Mouse (Mus musculus) MEL (cell line): ENCODE measurements around the gene Fgfr2. TPM values are rescaled to one million over a fixed set of nuclear protein-coding genes. Genes with fewer than 3 reads are reported as not detected.

Experiments used
- DNase-seq: peaks from one replicate; pipeline ENCODE4 v3.0.0; 2011; ENCODE audit warnings: low read depth, low spot score
- H3K27ac ChIP-seq: 2 replicates; pipeline ENCODE4 v1.5.1; 2012; ENCODE audit warnings: low read depth, mild to moderate bottlenecking, control low read depth, low read length, moderate library complexity; ENCODE audit not compliant: control insufficient read depth
- H3K27me3 ChIP-seq, 2 experiments: fragments of 150-350 bp in 1 of 2; sonication (generic) in 1 of 2; 2 replicates each; pipeline ENCODE4 v1.6.1; 2012; ENCODE audit warnings: low read length in 2 of 2, mild to moderate bottlenecking in 2 of 2, improper control_type of control experiment in 1 of 2, moderate library complexity in 1 of 2; ENCODE audit not compliant: insufficient read depth in 2 of 2, control insufficient read depth in 1 of 2
- H3K36me3 ChIP-seq, 2 experiments: 2 replicates each; pipeline ENCODE4 v1.6.1; 2012 to 2014; ENCODE audit warnings: low read length in 2 of 2, improper control_type of control experiment in 1 of 2, inconsistent platforms in 1 of 2, mild to moderate bottlenecking in 1 of 2; ENCODE audit not compliant: insufficient read depth in 2 of 2, control insufficient read depth in 1 of 2
- H3K4me1 ChIP-seq, 2 experiments: fragments of 150-350 bp in 1 of 2; sonication (generic) in 1 of 2; 2 replicates each; pipeline ENCODE4 v1.6.1; 2012; ENCODE audit warnings: low read length in 2 of 2, improper control_type of control experiment in 1 of 2, mild to moderate bottlenecking in 1 of 2; ENCODE audit not compliant: insufficient read depth in 2 of 2, control insufficient read depth in 1 of 2
- H3K4me3 ChIP-seq, 2 experiments: fragments of 150-350 bp in 1 of 2; sonication (generic) in 1 of 2; 2 replicates each; pipeline ENCODE4 v1.5.1; 2012; ENCODE audit warnings: low read depth in 2 of 2, low read length in 2 of 2, mild to moderate bottlenecking in 2 of 2, moderate library complexity in 2 of 2, control low read depth in 1 of 2, improper control_type of control experiment in 1 of 2; ENCODE audit not compliant: control insufficient read depth in 1 of 2, insufficient read depth in 1 of 2
- H3K79me2 ChIP-seq: 2 replicates; pipeline ENCODE4 v1.6.1; 2012; ENCODE audit warnings: mild to moderate bottlenecking, low read length, moderate library complexity; ENCODE audit not compliant: control insufficient read depth, poor library complexity, insufficient read depth
- H3K9ac ChIP-seq: 2 replicates; pipeline ENCODE4 v1.6.1; 2012; ENCODE audit warnings: low read depth, mild to moderate bottlenecking, control low read depth, low read length, moderate library complexity; ENCODE audit not compliant: control insufficient read depth, poor library complexity, severe bottlenecking
- H3K9me3 ChIP-seq: fragments of 150-350 bp; sonication (generic); replicated peaks from 2 replicates; pipeline ENCODE4 v1.6.1; 2012; ENCODE audit warnings: mild to moderate bottlenecking, low read length, improper control_type of control experiment, moderate library complexity; ENCODE audit not compliant: insufficient read depth
- CHD1 ChIP-seq: IDR thresholded peaks from 2 replicates; pipeline ENCODE4 v1.6.1; 2012; ENCODE audit warnings: low read depth, mild to moderate bottlenecking, inconsistent platforms, low read length, improper control_type of control experiment
- CTCF ChIP-seq, 3 experiments: IDR thresholded peaks in 2 of 3; conservative IDR thresholded peaks in 1 of 3; 2 replicates each; pipeline ENCODE4 v1.5.1; 2011 to 2012; ENCODE audit warnings: low read length in 3 of 3, low read depth in 2 of 3, mild to moderate bottlenecking in 2 of 3, improper control_type of control experiment in 1 of 3, inconsistent platforms in 1 of 3, mixed read lengths in 1 of 3, moderate library complexity in 1 of 3; ENCODE audit not compliant: control insufficient read depth in 1 of 3, insufficient read depth in 1 of 3, poor library complexity in 1 of 3, severe bottlenecking in 1 of 3
- E2F4 ChIP-seq: IDR thresholded peaks from 2 replicates; pipeline ENCODE4 v1.6.1; 2011; ENCODE audit warnings: low read depth, low read length, improper control_type of control experiment, borderline replicate concordance
- ELF1 ChIP-seq: IDR thresholded peaks from 2 replicates; pipeline ENCODE4 v1.6.1; 2014; ENCODE audit warnings: low read depth, mild to moderate bottlenecking, inconsistent platforms, low read length, improper control_type of control experiment, moderate library complexity
- EP300 ChIP-seq, 2 experiments: IDR thresholded peaks; 2 replicates each; pipeline ENCODE4 v1.6.1; 2011; ENCODE audit warnings: improper control_type of control experiment in 2 of 2, low read length in 2 of 2, low read depth in 1 of 2, mild to moderate bottlenecking in 1 of 2
- ETS1 ChIP-seq: IDR thresholded peaks from 2 replicates; pipeline ENCODE4 v1.6.1; 2012; ENCODE audit warnings: low read depth, mild to moderate bottlenecking, inconsistent platforms, low read length, improper control_type of control experiment, moderate library complexity
- HCFC1 ChIP-seq: IDR thresholded peaks from 2 replicates; pipeline ENCODE4 v1.6.1; 2012; ENCODE audit warnings: low read depth, mild to moderate bottlenecking, inconsistent platforms, low read length, improper control_type of control experiment, moderate library complexity
- MAFK ChIP-seq: IDR thresholded peaks from 2 replicates; pipeline ENCODE4 v1.6.1; 2011; ENCODE audit warnings: low read depth, mild to moderate bottlenecking, low read length, improper control_type of control experiment, borderline replicate concordance
- MAX ChIP-seq: IDR thresholded peaks from 2 replicates; pipeline ENCODE4 v1.6.1; 2011; ENCODE audit warnings: low read length, improper control_type of control experiment
- MAZ ChIP-seq: IDR thresholded peaks from 2 replicates; pipeline ENCODE4 v1.6.1; 2012; ENCODE audit warnings: low read depth, mild to moderate bottlenecking, inconsistent platforms, low read length, improper control_type of control experiment
- MEF2A ChIP-seq: IDR thresholded peaks from 2 replicates; pipeline ENCODE4 v1.6.1; 2014; ENCODE audit warnings: low read depth, mild to moderate bottlenecking, inconsistent platforms, low read length, improper control_type of control experiment; ENCODE audit not compliant: poor library complexity, insufficient replicate concordance, severe bottlenecking; ENCODE audit errors: extremely low read depth
- MYB ChIP-seq: IDR thresholded peaks from 2 replicates; pipeline ENCODE4 v1.6.1; 2011; ENCODE audit warnings: mild to moderate bottlenecking, low read depth, low read length, improper control_type of control experiment
- POLR2A ChIP-seq, 2 experiments: IDR thresholded peaks; 2 replicates each; pipeline ENCODE4 v1.6.1; 2011 to 2012; ENCODE audit warnings: low read length in 2 of 2, mild to moderate bottlenecking in 2 of 2, control low read depth in 1 of 2, improper control_type of control experiment in 1 of 2, low read depth in 1 of 2, moderate library complexity in 1 of 2; ENCODE audit not compliant: control insufficient read depth in 1 of 2, insufficient read depth in 1 of 2, poor library complexity in 1 of 2
- POLR2AphosphoS2 ChIP-seq: IDR thresholded peaks from 2 replicates; pipeline ENCODE4 v1.6.1; 2011; ENCODE audit warnings: low read length, improper control_type of control experiment
- POLR2AphosphoS5 ChIP-seq: IDR thresholded peaks from 2 replicates; pipeline ENCODE4 v1.6.1; 2012; ENCODE audit warnings: low read depth, borderline replicate concordance, mild to moderate bottlenecking, inconsistent platforms, low read length, moderate library complexity, mixed read lengths
- SIN3A ChIP-seq: IDR thresholded peaks from 2 replicates; pipeline ENCODE4 v1.6.1; 2012; ENCODE audit warnings: low read length, improper control_type of control experiment, inconsistent platforms
- TBP ChIP-seq: IDR thresholded peaks from 2 replicates; pipeline ENCODE4 v1.8.0; 2011; ENCODE audit warnings: low read depth, low read length, improper control_type of control experiment
- TCF12 ChIP-seq: IDR thresholded peaks from 2 replicates; pipeline ENCODE4 v1.6.1; 2014; ENCODE audit warnings: low read depth, mild to moderate bottlenecking, inconsistent platforms, low read length, improper control_type of control experiment, moderate library complexity
- UBTF ChIP-seq: IDR thresholded peaks from 2 replicates; pipeline ENCODE4 v1.6.1; 2012; ENCODE audit warnings: low read depth, mild to moderate bottlenecking, inconsistent platforms, low read length, improper control_type of control experiment, moderate library complexity, borderline replicate concordance; ENCODE audit not compliant: insufficient read depth
- USF1 ChIP-seq: IDR thresholded peaks from 2 replicates; pipeline ENCODE4 v1.6.1; 2014; ENCODE audit warnings: low read depth, mild to moderate bottlenecking, inconsistent platforms, low read length, improper control_type of control experiment, moderate library complexity
- USF2 ChIP-seq, 2 experiments: IDR thresholded peaks; 2 replicates each; pipeline ENCODE4 v1.6.1; 2011 to 2012; ENCODE audit warnings: improper control_type of control experiment in 2 of 2, low read length in 2 of 2, borderline replicate concordance in 1 of 2, inconsistent platforms in 1 of 2, low read depth in 1 of 2, mild to moderate bottlenecking in 1 of 2; ENCODE audit not compliant: insufficient read depth in 1 of 2
- ZC3H11A ChIP-seq: IDR thresholded peaks from 2 replicates; pipeline ENCODE4 v1.6.1; 2012; ENCODE audit warnings: low read depth, mild to moderate bottlenecking, inconsistent platforms, low read length, improper control_type of control experiment
- ZKSCAN1 ChIP-seq: IDR thresholded peaks from 2 replicates; pipeline ENCODE4 v1.6.1; 2012; ENCODE audit warnings: low read depth, mild to moderate bottlenecking, inconsistent platforms, low read length, improper control_type of control experiment, moderate library complexity
- ZMIZ1 ChIP-seq: IDR thresholded peaks from 2 replicates; pipeline ENCODE4 v1.6.1; 2012; ENCODE audit warnings: low read depth, mild to moderate bottlenecking, inconsistent platforms, low read length, improper control_type of control experiment, moderate library complexity
- ZNF384 ChIP-seq: IDR thresholded peaks from 2 replicates; pipeline ENCODE4 v1.6.1; 2012; ENCODE audit warnings: low read depth, mild to moderate bottlenecking, inconsistent platforms, low read length, improper control_type of control experiment
- polyA plus RNA-seq, 2 experiments: library from polyadenylated mRNA; stranded (reverse) in 1 of 2; unstranded in 1 of 2; fragments of >175 nt in 1 of 2; fragments of >200 nt in 1 of 2; gene quantifications; 2 replicates each; pipeline versions ENCODE4 v1.2.1 to v1.2.4; 2012; ENCODE audit warnings: low replicate concordance in 2 of 2, low read depth in 1 of 2; ENCODE audit not compliant: insufficient read length in 2 of 2, insufficient read depth in 1 of 2, missing spikeins in 1 of 2
- total RNA-seq: library from RNA; depleted of rRNA; stranded (reverse); fragments of 300-350 nt; gene quantifications from 2 replicates; pipeline ENCODE4 v1.2.3, GENCODE M21; 2012

The Fgfr2 gene
- total and polyA plus RNA-seq, 3 experiments: not detected

- no peaks in the 10 kb centered on the region for H3K9me3 ChIP-seq
- no peaks in the 10 kb centered on the region for H3K4me1 ChIP-seq
- no peaks in the 10 kb centered on the region for H3K27me3 ChIP-seq
- peaks cover 0 to 2% of the 10 kb centered on the region in 2 experiments; a peak in 3 of 4 replicates for H3K36me3 ChIP-seq
- H3K4me3 ChIP-seq: no peak overlapping the region
- H3K27ac ChIP-seq: no peak overlapping the region
- no peak for DNase-seq
- no peaks in the 10 kb centered on the region for H3K79me2 ChIP-seq
- no peak overlapping the region for H3K9ac ChIP-seq
- no peak for TF ChIP-seq ZKSCAN1
- TF ChIP-seq POLR2AphosphoS2: no peak
- no peak for TF ChIP-seq ZC3H11A
- no peak for TF ChIP-seq MAZ
- no peak for TF ChIP-seq TCF12
- TF ChIP-seq USF2 (IDR thresholded peaks at IDR 0.05; ENCODE audit: borderline replicate concordance in 1 of 2, insufficient read depth in 1 of 2, low read depth in 1 of 2, low read length in 2 of 2): no peak
- TF ChIP-seq MAX: no peak
- TF ChIP-seq USF1: no peak
- no peak for TF ChIP-seq POLR2AphosphoS5
- no peak for TF ChIP-seq UBTF
- no peak for TF ChIP-seq MAFK
- no peak for TF ChIP-seq ZMIZ1
- no peak for TF ChIP-seq TBP
- TF ChIP-seq ETS1: no peak
- TF ChIP-seq MYB: no peak
- no peak for TF ChIP-seq ZNF384
- TF ChIP-seq ELF1: no peak
- no peak for TF ChIP-seq EP300 (IDR thresholded peaks at IDR 0.05; ENCODE audit: low read depth in 1 of 2, low read length in 2 of 2)
- TF ChIP-seq E2F4: no peak
These were observed 2667.4 kb downstream of the Fgfr2 start for GRCm38 (mm10) chr7:130455587-130456246.

GRCm38 (mm10) chr7:130454226-130454625 lies 2668.9 kb downstream of the Fgfr2 start:
- no peaks in the 10 kb centered on the region for H3K79me2 ChIP-seq
- H3K27ac ChIP-seq: no peak overlapping the region
- no peak overlapping the region for H3K4me3 ChIP-seq
- H3K4me1 ChIP-seq: no peaks in the 10 kb centered on the region
- H3K9me3 ChIP-seq: no peaks in the 10 kb centered on the region
- no peak for DNase-seq
- no peaks in the 10 kb centered on the region; a peak in 2 of 4 replicates for H3K36me3 ChIP-seq
- no peak overlapping the region for H3K9ac ChIP-seq
- TF ChIP-seq POLR2AphosphoS5: no peak
- TF ChIP-seq USF2 (IDR thresholded peaks at IDR 0.05; ENCODE audit: borderline replicate concordance in 1 of 2, insufficient read depth in 1 of 2, low read depth in 1 of 2, low read length in 2 of 2): no peak
- no peak for TF ChIP-seq CHD1
- TF ChIP-seq ELF1: no peak
- TF ChIP-seq MEF2A: no peak
- TF ChIP-seq MAZ: no peak
- no peak for TF ChIP-seq ETS1
- no peak for TF ChIP-seq ZC3H11A
- TF ChIP-seq SIN3A: no peak
- TF ChIP-seq HCFC1: no peak
- no peak for TF ChIP-seq POLR2A (IDR thresholded peaks at IDR 0.05; ENCODE audit: control insufficient read depth in 1 of 2, insufficient read depth in 1 of 2, low read depth in 1 of 2, low read length in 2 of 2, poor library complexity in 1 of 2)
- no peak for TF ChIP-seq CTCF (IDR thresholded peaks at IDR 0.05 in 2 of 3, conservative IDR thresholded peaks at IDR 0.05 in 1 of 3; ENCODE audit: control insufficient read depth in 1 of 3, insufficient read depth in 1 of 3, low read depth in 2 of 3, low read length in 3 of 3, poor library complexity in 1 of 3, severe bottlenecking in 1 of 3)
- no peak for TF ChIP-seq E2F4
- TF ChIP-seq ZNF384: no peak
- TF ChIP-seq EP300 (IDR thresholded peaks at IDR 0.05; ENCODE audit: low read depth in 1 of 2, low read length in 2 of 2): no peak
- H3K27me3 ChIP-seq: no peaks in the 10 kb centered on the region
